Mouse (Mus musculus) skeletal muscle tissue, adult 2 months (tissue): ENCODE measurements around the gene Poc1a.

Source experiments
- DNase-seq: peaks from one replicate; pipeline ENCODE4 v3.0.0-alpha.2; 2012; ENCODE audit warnings: low read depth, low spot score

The Poc1a gene

GRCm38 (mm10) chr9:106399808-106400207 is 118.9 kb downstream of the Poc1a start:
- DNase-seq, result no peak
